Mouse (Mus musculus) midbrain, embryonic 11.5 days (tissue): ENCODE data around the gene Slc4a4. TPM values are rescaled to one million over a fixed set of nuclear protein-coding genes. Genes with fewer than 3 reads are reported as not detected.

Experiments used
- ATAC-seq: fragments of 200-750 bp; cut with Nextera tagmentation; 2 replicates; pipeline ENCODE4 v1.8.0; 2017; ENCODE audit warnings: moderate TSS enrichment, moderate library complexity; ENCODE audit not compliant: low FRiP score
- DNase-seq: peaks from one replicate; pipeline ENCODE4 v3.0.0; 2015; ENCODE audit warnings: low spot score; ENCODE audit errors: missing footprints
- H3K27ac ChIP-seq: fragments of 300-500 bp; sonication (generic); 2 replicates; pipeline ENCODE4 v1.5.1; 2014; ENCODE audit warnings: low read depth, low read length
- H3K27me3 ChIP-seq: fragments of 300-500 bp; sonication (generic); 2 replicates; pipeline ENCODE4 v1.6.1; 2014; ENCODE audit warnings: mild to moderate bottlenecking, low read length, moderate library complexity, mixed read lengths; ENCODE audit not compliant: control insufficient read depth, insufficient read depth
- H3K36me3 ChIP-seq: fragments of 300-500 bp; sonication (generic); 2 replicates; pipeline ENCODE4 v1.6.1; 2014; ENCODE audit warnings: mild to moderate bottlenecking, low read length, moderate library complexity, mixed read lengths; ENCODE audit not compliant: control insufficient read depth, insufficient read depth
- H3K4me1 ChIP-seq: fragments of 300-500 bp; sonication (generic); 2 replicates; pipeline ENCODE4 v1.6.1; 2014; ENCODE audit warnings: low read length; ENCODE audit not compliant: control insufficient read depth, insufficient read depth
- H3K4me2 ChIP-seq: fragments of 300-500 bp; sonication (generic); 2 replicates; pipeline ENCODE4 v1.6.1; 2014; ENCODE audit warnings: mild to moderate bottlenecking, moderate library complexity
- H3K4me3 ChIP-seq: fragments of 300-500 bp; sonication (generic); 2 replicates; pipeline ENCODE4 v1.5.1; 2014; ENCODE audit warnings: low read depth, low read length
- H3K9ac ChIP-seq: fragments of 300-500 bp; sonication (generic); 2 replicates; pipeline ENCODE4 v1.6.1; 2014; ENCODE audit warnings: low read length
- H3K9me3 ChIP-seq: fragments of 300-500 bp; sonication (generic); 2 replicates; pipeline ENCODE4 v1.6.1; 2016; ENCODE audit warnings: low read length; ENCODE audit not compliant: control insufficient read depth
- WGBS: fragments of 180-500 bp; shearing (Covaris S2); extraction: QIAGEN DNeasy Blood & Tissue Kit; methylation state at CpG from one replicate; pipeline ENCODE4 v1.1.7; 2014; 5-methylcytosine and 5-hydroxymethylcytosine counted together
- polyA plus RNA-seq: library from polyadenylated mRNA; unstranded; fragments of >200 nt; fragmentation: Nextera tagmentation; extraction: Ambion mirVana; gene quantifications from 2 replicates; pipeline ENCODE4 v1.2.1, GENCODE M21; 2014

Slc4a4 gene
- polyA plus RNA-seq, 1 experiment from 2014 or later: 1.6 TPM

DNA sequence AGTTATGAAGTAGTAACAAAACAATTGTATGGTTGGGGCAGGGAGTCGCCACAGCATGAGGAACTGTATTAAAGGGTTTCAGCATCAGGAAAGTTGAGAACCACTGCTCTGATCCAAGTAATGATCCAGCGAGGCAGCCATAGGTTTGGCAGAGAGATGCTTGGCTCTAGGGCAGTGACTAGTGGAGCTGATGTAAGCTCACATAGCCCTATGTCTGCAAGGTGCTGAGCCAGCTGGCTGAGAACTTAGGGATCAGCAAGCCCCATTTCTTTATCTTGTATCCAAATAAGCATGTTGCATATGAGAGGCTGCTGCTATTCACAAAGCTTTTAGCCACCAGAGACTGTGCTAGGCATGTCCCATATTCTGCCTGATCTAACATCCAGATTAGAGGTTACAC lies 259.7 kb downstream of the Slc4a4 start:
- Histone ChIP-seq H3K27me3 (no peaks in the 10 kb centered on the region), H3K9ac (no peak overlapping the region), H3K4me2 (no peak overlapping the region), H3K4me3 (no peak overlapping the region), H3K9me3 (no peaks in the 10 kb centered on the region), H3K27ac (no peak overlapping the region), H3K4me1 (no peaks in the 10 kb centered on the region), H3K36me3 (no peaks in the 10 kb centered on the region)
- 79% methylated on average over 2 of the region's 2 CpGs for WGBS
- DNase-seq: no peak
- ATAC-seq: no peak

DNA sequence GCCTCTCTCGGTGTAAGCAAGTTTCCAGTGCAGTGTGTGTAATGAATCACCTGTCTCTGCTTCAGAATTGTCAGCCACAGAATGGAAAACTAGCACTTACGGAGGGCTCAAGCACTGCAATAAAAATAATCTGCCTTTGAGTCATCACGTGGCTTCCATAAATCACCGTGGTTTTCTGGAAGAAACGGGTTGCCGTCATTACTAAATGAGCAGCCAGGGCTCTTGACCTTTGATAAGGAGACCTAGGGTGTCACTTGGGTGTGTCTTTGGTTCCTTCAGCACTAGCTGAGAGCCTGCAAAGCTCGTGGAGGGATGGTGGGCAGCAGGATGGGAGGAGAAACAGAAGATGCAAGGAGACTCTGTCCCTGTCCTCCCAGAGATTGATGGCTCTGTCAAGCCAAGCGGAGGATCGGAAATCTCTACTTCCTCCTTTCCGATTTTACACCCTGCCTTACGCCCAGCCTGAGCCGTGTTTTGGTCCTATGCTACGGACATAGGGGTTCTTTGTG lies 260.7 kb downstream of the Slc4a4 start:
- Histone ChIP-seq H3K27me3 (no peaks in the 10 kb centered on the region), H3K27ac (no peak overlapping the region), H3K36me3 (no peaks in the 10 kb centered on the region), H3K4me3 (no peak overlapping the region), H3K4me1 (no peaks in the 10 kb centered on the region), H3K9ac (no peak overlapping the region), H3K4me2 (no peak overlapping the region), H3K9me3 (no peaks in the 10 kb centered on the region)
- ATAC-seq: no peak
- 91% methylated on average over 13 of the region's 13 CpGs for WGBS
- DNase-seq: no peak

GRCm38 (mm10) chr5:89149436-89150040 lies 262.9 kb downstream of the Slc4a4 start:
- 46% methylated on average over 2 of the region's 2 CpGs for WGBS
- H3K4me2 ChIP-seq: no peak overlapping the region
- no peaks in the 10 kb centered on the region for H3K27me3 ChIP-seq
- no peak overlapping the region for H3K27ac ChIP-seq
- H3K9ac ChIP-seq: no peak overlapping the region
- H3K4me1 ChIP-seq: no peaks in the 10 kb centered on the region
- DNase-seq (no peak), ATAC-seq (no peak)
- no peaks in the 10 kb centered on the region for H3K9me3 ChIP-seq
- no peak overlapping the region for H3K4me3 ChIP-seq
- H3K36me3 ChIP-seq: no peaks in the 10 kb centered on the region

GRCm38 (mm10) chr5:89151076-89151475 lies 264.5 kb downstream of the Slc4a4 start:
- H3K27me3 ChIP-seq: no peaks in the 10 kb centered on the region
- no peak overlapping the region for H3K4me2 ChIP-seq
- 89% methylated on average over 3 of the region's 3 CpGs for WGBS
- no peak overlapping the region for H3K27ac ChIP-seq
- no peak overlapping the region for H3K4me3 ChIP-seq
- H3K36me3 ChIP-seq: no peaks in the 10 kb centered on the region
- ATAC-seq (no peak), DNase-seq (no peak)
- H3K9me3 ChIP-seq: no peaks in the 10 kb centered on the region
- no peaks in the 10 kb centered on the region for H3K4me1 ChIP-seq
- no peak overlapping the region for H3K9ac ChIP-seq

- H3K27me3 ChIP-seq: no peaks in the 10 kb centered on the region
- H3K4me3 ChIP-seq: no peak overlapping the region
- no peak overlapping the region for H3K4me2 ChIP-seq
- H3K9ac ChIP-seq: no peak overlapping the region
- DNase-seq (no peak), ATAC-seq (no peak)
- no peaks in the 10 kb centered on the region for H3K4me1 ChIP-seq
- no peaks in the 10 kb centered on the region for H3K9me3 ChIP-seq
- no peaks in the 10 kb centered on the region for H3K36me3 ChIP-seq
- 97% methylated on average over 2 of the region's 2 CpGs for WGBS
- H3K27ac ChIP-seq: no peak overlapping the region
These were observed 284.6 kb downstream of the Slc4a4 start for GRCm38 (mm10) chr5:89171025-89171718.

- Histone ChIP-seq H3K9me3 (no peaks in the 10 kb centered on the region), H3K9ac (no peak overlapping the region), H3K27me3 (no peaks in the 10 kb centered on the region), H3K36me3 (no peaks in the 10 kb centered on the region), H3K4me2 (no peak overlapping the region), H3K4me3 (no peak overlapping the region), H3K27ac (no peak overlapping the region), H3K4me1 (no peaks in the 10 kb centered on the region)
- DNase-seq (no peak), ATAC-seq (no peak)
- WGBS: 49% methylated on average over 3 of the region's 3 CpGs
These were observed 303.4 kb downstream of the Slc4a4 start for GRCm38 (mm10) chr5:89190063-89190462.

DNA sequence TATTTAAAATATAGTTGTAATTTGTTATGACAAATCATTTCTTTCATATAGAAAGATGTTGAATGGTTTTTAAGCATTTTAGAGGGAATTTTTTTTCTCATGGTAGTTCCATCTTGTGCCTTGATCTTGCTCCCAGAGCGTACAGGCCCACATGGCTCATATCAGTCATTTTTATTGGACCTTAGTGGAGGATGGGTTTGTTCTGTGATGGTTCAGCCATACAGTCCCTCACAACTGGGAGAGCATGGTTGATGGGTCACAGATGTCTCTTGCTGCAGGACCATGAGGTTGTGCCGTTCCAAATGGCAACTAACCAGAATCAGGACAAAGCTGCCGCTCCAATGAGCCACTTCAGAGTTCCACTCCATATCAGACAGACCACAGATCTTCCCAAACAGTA lies 308.0 kb downstream of the Slc4a4 start:
- ATAC-seq (no peak), DNase-seq (no peak)
- H3K4me1 ChIP-seq: no peaks in the 10 kb centered on the region
- H3K4me2 ChIP-seq: no peak overlapping the region
- no peak overlapping the region for H3K9ac ChIP-seq
- no peaks in the 10 kb centered on the region for H3K9me3 ChIP-seq
- no peaks in the 10 kb centered on the region for H3K27me3 ChIP-seq
- no peak overlapping the region for H3K4me3 ChIP-seq
- 96% methylated on average over 3 of the region's 3 CpGs for WGBS
- no peaks in the 10 kb centered on the region for H3K36me3 ChIP-seq
- H3K27ac ChIP-seq: no peak overlapping the region

DNA sequence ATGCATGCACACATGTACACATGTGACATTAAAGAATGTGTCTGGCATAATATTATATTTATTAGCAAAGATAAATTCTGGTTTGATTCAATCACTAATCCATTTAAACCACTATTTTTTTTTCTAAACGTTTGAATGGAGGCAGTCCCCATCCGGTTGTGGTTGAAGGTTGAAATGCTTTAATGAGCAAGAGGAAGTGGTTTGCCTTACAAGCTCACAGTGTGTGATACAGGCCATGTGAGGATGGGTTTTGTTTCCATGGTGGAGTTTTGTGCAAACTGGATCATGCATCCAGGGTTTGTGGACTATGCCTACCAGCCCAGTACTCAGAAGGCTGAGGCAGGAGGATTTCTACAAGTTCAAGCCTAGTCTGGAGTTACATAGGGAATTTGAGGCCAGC lies 311.9 kb downstream of the Slc4a4 start:
- Histone ChIP-seq H3K27ac (no peak overlapping the region), H3K4me1 (no peaks in the 10 kb centered on the region), H3K36me3 (no peaks in the 10 kb centered on the region), H3K9me3 (no peaks in the 10 kb centered on the region), H3K27me3 (no peaks in the 10 kb centered on the region), H3K4me3 (no peak overlapping the region), H3K9ac (no peak overlapping the region), H3K4me2 (no peak overlapping the region)
- WGBS: 85% methylated on average over 2 of the region's 2 CpGs
- ATAC-seq (no peak), DNase-seq (no peak)

DNA sequence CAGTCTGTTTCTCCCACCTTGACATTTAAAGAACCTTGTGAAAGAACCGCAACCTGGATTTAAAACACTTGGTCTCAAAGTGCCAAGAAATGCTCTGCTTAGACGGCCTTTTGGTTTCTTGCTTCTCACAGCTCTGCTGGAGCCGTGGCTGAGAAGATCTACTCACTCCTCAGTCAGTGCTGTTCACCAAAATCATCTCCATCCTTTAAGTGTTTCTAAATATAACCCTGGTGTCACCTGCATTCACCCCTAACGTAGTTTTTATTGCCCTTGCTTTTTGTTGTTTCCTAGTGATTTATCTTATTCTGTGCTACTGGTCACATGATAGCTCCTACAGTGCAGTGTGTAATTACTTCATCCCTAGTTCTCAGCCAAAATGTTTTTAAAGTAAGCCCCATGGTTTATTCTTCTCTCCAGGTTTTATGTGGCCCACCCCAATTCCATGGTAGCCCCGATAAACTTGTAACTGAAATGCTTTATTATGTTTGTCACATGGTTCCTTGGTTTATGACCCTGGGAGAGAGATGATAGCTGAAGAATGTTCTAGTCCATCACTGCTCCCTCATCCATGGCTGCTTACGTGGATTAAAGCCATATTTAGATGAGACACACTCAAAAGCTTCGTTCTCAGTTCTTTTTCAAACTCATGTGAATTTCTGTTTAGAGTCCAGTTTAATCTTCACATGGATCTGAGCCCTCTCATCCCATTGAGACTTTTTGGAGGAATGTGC lies 323.5 kb downstream of the Slc4a4 start:
- DNase-seq: no peak
- H3K27ac ChIP-seq: no peak overlapping the region
- no peaks in the 10 kb centered on the region for H3K27me3 ChIP-seq
- no peak overlapping the region for H3K9ac ChIP-seq
- no peak overlapping the region for H3K4me3 ChIP-seq
- no peaks in the 10 kb centered on the region for H3K9me3 ChIP-seq
- no peak for ATAC-seq
- 85% methylated on average over 7 of the region's 7 CpGs for WGBS
- H3K4me1 ChIP-seq: no peaks in the 10 kb centered on the region
- no peak overlapping the region for H3K4me2 ChIP-seq
- no peaks in the 10 kb centered on the region for H3K36me3 ChIP-seq
